Mouse (Mus musculus): ENCODE data around the gene Card10. TPM values are rescaled to one million over a fixed set of nuclear protein-coding genes. Genes with fewer than 3 reads are reported as not detected.

Card10 gene
- total RNA-seq (2012; rRNA removed): 3.8 and 5.0 TPM in 2 replicates

GRCm38 (mm10) chr15:78802776-78803391 lies at the start of gene Card10:
Card10 (minus strand) TSS chr15:78803042.
- H3K4me3 ChIP-seq (ENCODE audit: insufficient read depth in 1 of 2, low read depth in 1 of 2, low read length in 2 of 2, poor library complexity in 1 of 2, severe bottlenecking in 1 of 2): peak within 1 kb of the TSS; percentile 73 to 87
- H3K4me1 ChIP-seq (ENCODE audit: control insufficient read depth in 2 of 2, insufficient read depth in 2 of 2, low read length in 2 of 2, poor library complexity in 1 of 2): peaks cover 3 to 29% of the 10 kb centered on the region in 2 experiments; a peak in 3 of 4 replicates
- in situ Hi-C loops (cut with MboI; ENCODE audit: low sequenced_read_pairs in 2 of 2, unreplicated experiment in 2 of 2): no loop called here
- H3K9me3 ChIP-seq (ENCODE audit: control insufficient read depth, insufficient read depth, low read depth, low read length): no peaks in the 10 kb centered on the region
- no peak for DNase-seq (ENCODE audit: low read depth, low spot score)
- no peaks in the 10 kb centered on the region for H3K36me3 ChIP-seq (ENCODE audit: control insufficient read depth, insufficient read depth, low read length, poor library complexity, severe bottlenecking)
- peak within 1 kb of the TSS; percentile 77 for H3K9ac ChIP-seq (ENCODE audit: insufficient read depth, low read depth, low read length, poor library complexity, severe bottlenecking)
- no peak for TF ChIP-seq ZNF384 (IDR thresholded peaks at IDR 0.05; ENCODE audit: low read depth, low read length)
- TF ChIP-seq HCFC1 (IDR thresholded peaks at IDR 0.05; ENCODE audit: borderline replicate concordance, insufficient read depth, low read length): no peak
- TF ChIP-seq ZC3H11A (IDR thresholded peaks at IDR 0.05; ENCODE audit: borderline replicate concordance, low read depth, low read length): no peak
- TF ChIP-seq MAFK (IDR thresholded peaks at IDR 0.05; ENCODE audit: insufficient read depth, low read depth, low read length): no peak
- TF ChIP-seq CHD2 (IDR thresholded peaks at IDR 0.05; ENCODE audit: low read depth, low read length): no peak
- H3K27ac ChIP-seq (ENCODE audit: insufficient read depth, low read depth, low read length, poor library complexity, severe bottlenecking): no peak within 1 kb of the TSS

- no peak overlapping the region for H3K9ac ChIP-seq (ENCODE audit: insufficient read depth, low read depth, low read length, poor library complexity, severe bottlenecking)
- TF ChIP-seq ZNF384 (IDR thresholded peaks at IDR 0.05; ENCODE audit: low read depth, low read length) (no peak), MAFK (IDR thresholded peaks at IDR 0.05; ENCODE audit: insufficient read depth, low read depth, low read length) (no peak), HCFC1 (IDR thresholded peaks at IDR 0.05; ENCODE audit: borderline replicate concordance, insufficient read depth, low read length) (no peak), ZC3H11A (IDR thresholded peaks at IDR 0.05; ENCODE audit: borderline replicate concordance, low read depth, low read length) (no peak), CHD2 (IDR thresholded peaks at IDR 0.05; ENCODE audit: low read depth, low read length) (no peak)
- no peak overlapping the region for H3K4me3 ChIP-seq (ENCODE audit: insufficient read depth in 1 of 2, low read depth in 1 of 2, low read length in 2 of 2, poor library complexity in 1 of 2, severe bottlenecking in 1 of 2)
- H3K36me3 ChIP-seq (ENCODE audit: control insufficient read depth, insufficient read depth, low read length, poor library complexity, severe bottlenecking): no peaks in the 10 kb centered on the region
- in situ Hi-C loops (cut with MboI; ENCODE audit: low sequenced_read_pairs in 2 of 2, unreplicated experiment in 2 of 2): no loop called here
- DNase-seq (ENCODE audit: low read depth, low spot score): peak; percentile 95
- H3K4me1 ChIP-seq (ENCODE audit: control insufficient read depth in 2 of 2, insufficient read depth in 2 of 2, low read length in 2 of 2, poor library complexity in 1 of 2): peaks cover 2 to 23% of the 10 kb centered on the region in 2 experiments; a peak in 2 of 4 replicates
- no peak overlapping the region for H3K27ac ChIP-seq (ENCODE audit: insufficient read depth, low read depth, low read length, poor library complexity, severe bottlenecking)
- H3K9me3 ChIP-seq (ENCODE audit: control insufficient read depth, insufficient read depth, low read depth, low read length): no peaks in the 10 kb centered on the region
Observed at GRCm38 (mm10) chr15:78851505-78852153, 48.8 kb upstream of the Card10 start.

GRCm38 (mm10) chr15:78850944-78851343 lies 48.1 kb upstream of the Card10 start:
- TF ChIP-seq ZNF384 (IDR thresholded peaks at IDR 0.05; ENCODE audit: low read depth, low read length) (no peak), MAFK (IDR thresholded peaks at IDR 0.05; ENCODE audit: insufficient read depth, low read depth, low read length) (no peak), CHD2 (IDR thresholded peaks at IDR 0.05; ENCODE audit: low read depth, low read length) (no peak), ZC3H11A (IDR thresholded peaks at IDR 0.05; ENCODE audit: borderline replicate concordance, low read depth, low read length) (no peak), HCFC1 (IDR thresholded peaks at IDR 0.05; ENCODE audit: borderline replicate concordance, insufficient read depth, low read length) (no peak)
- no peak overlapping the region for H3K4me3 ChIP-seq (ENCODE audit: insufficient read depth in 1 of 2, low read depth in 1 of 2, low read length in 2 of 2, poor library complexity in 1 of 2, severe bottlenecking in 1 of 2)
- H3K36me3 ChIP-seq (ENCODE audit: control insufficient read depth, insufficient read depth, low read length, poor library complexity, severe bottlenecking): no peaks in the 10 kb centered on the region
- in situ Hi-C loops (cut with MboI; ENCODE audit: low sequenced_read_pairs in 2 of 2, unreplicated experiment in 2 of 2): no loop called here
- no peak for DNase-seq (ENCODE audit: low read depth, low spot score)
- no peak overlapping the region for H3K9ac ChIP-seq (ENCODE audit: insufficient read depth, low read depth, low read length, poor library complexity, severe bottlenecking)
- peaks cover 2 to 26% of the 10 kb centered on the region in 2 experiments; a peak in 2 of 4 replicates for H3K4me1 ChIP-seq (ENCODE audit: control insufficient read depth in 2 of 2, insufficient read depth in 2 of 2, low read length in 2 of 2, poor library complexity in 1 of 2)
- H3K27ac ChIP-seq (ENCODE audit: insufficient read depth, low read depth, low read length, poor library complexity, severe bottlenecking): no peak overlapping the region
- H3K9me3 ChIP-seq (ENCODE audit: control insufficient read depth, insufficient read depth, low read depth, low read length): no peaks in the 10 kb centered on the region

- Histone ChIP-seq H3K36me3 (ENCODE audit: control insufficient read depth, insufficient read depth, low read length, poor library complexity, severe bottlenecking) (no peaks in the 10 kb centered on the region), H3K9ac (ENCODE audit: insufficient read depth, low read depth, low read length, poor library complexity, severe bottlenecking) (no peak overlapping the region), H3K27ac (ENCODE audit: insufficient read depth, low read depth, low read length, poor library complexity, severe bottlenecking) (no peak overlapping the region), H3K9me3 (ENCODE audit: control insufficient read depth, insufficient read depth, low read depth, low read length) (no peaks in the 10 kb centered on the region), H3K4me1 (ENCODE audit: control insufficient read depth in 2 of 2, insufficient read depth in 2 of 2, low read length in 2 of 2, poor library complexity in 1 of 2) (peaks cover 2 to 31% of the 10 kb centered on the region in 2 experiments; a peak in 2 of 4 replicates), H3K4me3 (ENCODE audit: insufficient read depth in 1 of 2, low read depth in 1 of 2, low read length in 2 of 2, poor library complexity in 1 of 2, severe bottlenecking in 1 of 2) (no peak overlapping the region)
- DNase-seq (ENCODE audit: low read depth, low spot score): no peak
- TF ChIP-seq HCFC1 (IDR thresholded peaks at IDR 0.05; ENCODE audit: borderline replicate concordance, insufficient read depth, low read length): no peak
- TF ChIP-seq MAFK (IDR thresholded peaks at IDR 0.05; ENCODE audit: insufficient read depth, low read depth, low read length): no peak
- no peak for TF ChIP-seq ZC3H11A (IDR thresholded peaks at IDR 0.05; ENCODE audit: borderline replicate concordance, low read depth, low read length)
- TF ChIP-seq CHD2 (IDR thresholded peaks at IDR 0.05; ENCODE audit: low read depth, low read length): no peak
- no peak for TF ChIP-seq ZNF384 (IDR thresholded peaks at IDR 0.05; ENCODE audit: low read depth, low read length)
- in situ Hi-C loops (cut with MboI; ENCODE audit: low sequenced_read_pairs in 2 of 2, unreplicated experiment in 2 of 2): no loop called here
Observed at GRCm38 (mm10) chr15:78850059-78850824, 47.4 kb upstream of the Card10 start.
